Comparison of ENCODE assay signal across 10 mouse cellular contexts in genomic region chr1:151461265-151461664, GRCm38 (mm10). TPM values are rescaled to one million over a fixed set of nuclear protein-coding genes. Genes with fewer than 3 reads are reported as not detected.
DNase-seq lines count a peak whose midpoint lies in the region; ATAC-seq and TF ChIP-seq lines count a peak whose summit lies in the region.
"Had no signal": no experiment of that assay in that cellular context is flagged by ENCODE, and none has a peak within 500 bp of the region (broad histone marks: within the 10 kb centered on the region; RNA-seq: fewer than 3 reads in every experiment).

No protein-coding gene starts in this region.

- H3K9me3 ChIP-seq in kidney, postnatal 0 days (replicated peaks; ENCODE audit: low read length): no peaks in the 10 kb centered on the region
- no peaks in the 10 kb centered on the region for H3K9me3 ChIP-seq in kidney, embryonic 15.5 days (replicated peaks)
- no peaks in the 10 kb centered on the region for H3K9me3 ChIP-seq in midbrain, postnatal 0 days (ENCODE audit: low read length)
- H3K9me3 ChIP-seq in forebrain, embryonic 16.5 days (ENCODE audit: control insufficient read depth, low read length): peaks cover 2% of the 10 kb centered on the region; the same call in 1 of the 2 replicates

- peak; percentile 37 for DNase-seq in adrenal gland, postnatal 14 days
- DNase-seq in adrenal gland, adult (ENCODE audit: inconsistent age in 2 of 2, low spot score in 1 of 2): no peak
- DNase-seq in kidney, postnatal 0 days (ENCODE audit: low spot score): no peak
- DNase-seq in testis, postnatal 10 days (ENCODE audit: low spot score): peak; percentile 48
- no peak for DNase-seq in testis, postnatal 14 days (ENCODE audit: low spot score)
- peak; percentile 22 for DNase-seq in midbrain, postnatal 0 days (ENCODE audit: low spot score)
- DNase-seq: adrenal gland, adult 8-10 months; cerebellum, postnatal 36 days had no signal

- ATAC-seq in kidney, postnatal 0 days (replicated peaks; ENCODE audit: low FRiP score, low read depth): no peak
- no peak for ATAC-seq in kidney, embryonic 15.5 days (replicated peaks; ENCODE audit: low FRiP score)
- no peak for ATAC-seq in midbrain, postnatal 0 days (ENCODE audit: low FRiP score)
- ATAC-seq in forebrain, embryonic 16.5 days: no peak

- no peak overlapping the region for H3K9ac ChIP-seq in kidney, postnatal 0 days (ENCODE audit: low read depth, low read length)
- no peak overlapping the region for H3K9ac ChIP-seq in kidney, embryonic 15.5 days
- H3K9ac ChIP-seq in midbrain, postnatal 0 days (replicated peaks; ENCODE audit: low read length, poor library complexity, severe bottlenecking): no peak overlapping the region
- no peak overlapping the region for H3K9ac ChIP-seq in forebrain, embryonic 16.5 days (replicated peaks; ENCODE audit: low read depth, low read length)

- peak; percentile 40; the same call in 1 of the 2 replicates for TF ChIP-seq CTCF in kidney, postnatal 0 days (IDR thresholded peaks at IDR 0.05; ENCODE audit: low read depth)
- TF ChIP-seq CTCF in midbrain, postnatal 0 days (IDR thresholded peaks at IDR 0.05): peak; percentile 58

- 86% methylated on average over 9 of the region's 9 CpGs for WGBS in kidney, postnatal 0 days
- WGBS in kidney, embryonic 15.5 days: 81% methylated on average over 9 of the region's 9 CpGs
- WGBS in midbrain, postnatal 0 days: 75% methylated on average over 9 of the region's 9 CpGs
- WGBS in forebrain, embryonic 16.5 days: 78% methylated on average over 9 of the region's 9 CpGs

- no peak overlapping the region for H3K4me2 ChIP-seq in kidney, postnatal 0 days (ENCODE audit: low read length)
- H3K4me2 ChIP-seq in kidney, embryonic 15.5 days: no peak overlapping the region
- H3K4me2 ChIP-seq in midbrain, postnatal 0 days (ENCODE audit: low read depth, low read length, poor library complexity, severe bottlenecking): no peak overlapping the region
- no peak overlapping the region for H3K4me2 ChIP-seq in forebrain, embryonic 16.5 days (ENCODE audit: low read length)

- H3K27ac ChIP-seq in kidney, postnatal 0 days: no peak overlapping the region
- H3K27ac ChIP-seq in kidney, embryonic 15.5 days: no peak overlapping the region
- H3K27ac ChIP-seq in midbrain, postnatal 0 days (ENCODE audit: low read depth, low read length): no peak overlapping the region
- no peak overlapping the region for H3K27ac ChIP-seq in forebrain, embryonic 16.5 days (ENCODE audit: low read length)

- no peaks in the 10 kb centered on the region for H3K4me1 ChIP-seq in kidney, postnatal 0 days (replicated peaks; ENCODE audit: insufficient read depth, low read length)
- 0 out of 2 replicates have a peak, but pooled peaks cover 3% of the 10 kb centered on the region for H3K4me1 ChIP-seq in kidney, embryonic 15.5 days
- H3K4me1 ChIP-seq in midbrain, postnatal 0 days (ENCODE audit: insufficient read depth, low read length): no peaks in the 10 kb centered on the region
- H3K4me1 ChIP-seq in forebrain, embryonic 16.5 days (replicated peaks; ENCODE audit: control insufficient read depth, insufficient read depth, low read length): no peaks in the 10 kb centered on the region

- no peak overlapping the region for H3K4me3 ChIP-seq in kidney, postnatal 0 days (replicated peaks; ENCODE audit: low read depth, low read length)
- H3K4me3 ChIP-seq in kidney, embryonic 15.5 days (replicated peaks): no peak overlapping the region
- no peak overlapping the region for H3K4me3 ChIP-seq in midbrain, postnatal 0 days (ENCODE audit: low read depth, low read length)
- no peak overlapping the region for H3K4me3 ChIP-seq in forebrain, embryonic 16.5 days (replicated peaks; ENCODE audit: low read length)

- peaks cover 26% of the 10 kb centered on the region; the same call in 1 of the 2 replicates for H3K36me3 ChIP-seq in kidney, postnatal 0 days (ENCODE audit: insufficient read depth, low read length)
- peaks cover 47% of the 10 kb centered on the region for H3K36me3 ChIP-seq in kidney, embryonic 15.5 days
- peaks cover 28% of the 10 kb centered on the region for H3K36me3 ChIP-seq in midbrain, postnatal 0 days (ENCODE audit: insufficient read depth, low read length)
- peaks cover 17% of the 10 kb centered on the region for H3K36me3 ChIP-seq in forebrain, embryonic 16.5 days (ENCODE audit: control insufficient read depth, insufficient read depth)

- no peaks in the 10 kb centered on the region for H3K27me3 ChIP-seq in kidney, postnatal 0 days (ENCODE audit: insufficient read depth, low read length)
- no peaks in the 10 kb centered on the region for H3K27me3 ChIP-seq in kidney, embryonic 15.5 days
- H3K27me3 ChIP-seq in midbrain, postnatal 0 days (ENCODE audit: insufficient read depth, low read length): no peaks in the 10 kb centered on the region
- H3K27me3 ChIP-seq in forebrain, embryonic 16.5 days (replicated peaks; ENCODE audit: control insufficient read depth, insufficient read depth, low read length): no peaks in the 10 kb centered on the region

RNA-seq across cellular contexts. Expression of gene Trmt1l, which starts 32.9 kb away (rescaled TPM):
- 26.9 and 28.9 TPM in 2 replicates for total RNA-seq in adrenal gland, postnatal 14 days (2021)
- 27.9 and 29.6 TPM in 2 replicates for polyA plus RNA-seq in kidney, postnatal 0 days (2015; fragmentation: Nextera tagmentation; extraction: Ambion mirVana)
- 46.4 and 50.4 TPM in 2 replicates for polyA plus RNA-seq in kidney, embryonic 15.5 days (2015; fragmentation: Nextera tagmentation; extraction: Ambion mirVana)
- 15.0 and 17.8 TPM in 2 replicates for total RNA-seq in midbrain, postnatal 0 days (2014; rRNA removed)
- polyA plus RNA-seq in midbrain, postnatal 0 days (2015; fragmentation: Nextera tagmentation; extraction: Ambion mirVana): 15.3 and 15.9 TPM in 2 replicates
- polyA plus RNA-seq in forebrain, embryonic 16.5 days (2015; fragmentation: Nextera tagmentation; extraction: Ambion mirVana): 50.5 and 52.3 TPM in 2 replicates

RNA-seq across cellular contexts. Expression of gene Swt1, which starts 33.0 kb away (rescaled TPM):
- 20.2 and 24.4 TPM in 2 replicates for total RNA-seq in adrenal gland, postnatal 14 days (2021)
- 33.2 and 34.2 TPM in 2 replicates for polyA plus RNA-seq in kidney, postnatal 0 days (2015; fragmentation: Nextera tagmentation; extraction: Ambion mirVana)
- polyA plus RNA-seq in kidney, embryonic 15.5 days (2015; fragmentation: Nextera tagmentation; extraction: Ambion mirVana): 27.4 and 30.5 TPM in 2 replicates
- 7.4 and 15.8 TPM in 2 replicates for total RNA-seq in midbrain, postnatal 0 days (2014; rRNA removed)
- 10.2 and 16.0 TPM in 2 replicates for polyA plus RNA-seq in midbrain, postnatal 0 days (2015; fragmentation: Nextera tagmentation; extraction: Ambion mirVana)
- polyA plus RNA-seq in forebrain, embryonic 16.5 days (2015; fragmentation: Nextera tagmentation; extraction: Ambion mirVana): 17.7 and 21.0 TPM in 2 replicates

RNA-seq across cellular contexts. Expression of gene Rnf2, which starts 39.5 kb away (rescaled TPM):
- 49.0 and 55.4 TPM in 2 replicates for total RNA-seq in adrenal gland, postnatal 14 days (2021)
- 72.1 and 74.3 TPM in 2 replicates for polyA plus RNA-seq in kidney, postnatal 0 days (2015; fragmentation: Nextera tagmentation; extraction: Ambion mirVana)
- polyA plus RNA-seq in kidney, embryonic 15.5 days (2015; fragmentation: Nextera tagmentation; extraction: Ambion mirVana): 91.4 and 94.8 TPM in 2 replicates
- 68.1 and 77.1 TPM in 2 replicates for total RNA-seq in midbrain, postnatal 0 days (2014; rRNA removed)
- polyA plus RNA-seq in midbrain, postnatal 0 days (2015; fragmentation: Nextera tagmentation; extraction: Ambion mirVana): 73.9 and 77.8 TPM in 2 replicates
- polyA plus RNA-seq in forebrain, embryonic 16.5 days (2015; fragmentation: Nextera tagmentation; extraction: Ambion mirVana): 115 and 118 TPM in 2 replicates

Comparison
In these comparisons a context has a peak if more than half of its experiments do, and no peak if none do; other contexts are left out.
1. DNase-seq: peak in adrenal gland, postnatal 14 days (single experiment), testis, postnatal 10 days (single experiment) and midbrain, postnatal 0 days (single experiment); none in adrenal gland, adult (0 of 2), kidney, postnatal 0 days (single experiment) and testis, postnatal 14 days (single experiment).